ENCODE assay signal across 24 mouse cellular contexts in genomic region chr7:75412011-75412510, GRCm38 (mm10). TPM values are rescaled to one million over a fixed set of nuclear protein-coding genes. Genes with fewer than 3 reads are reported as not detected.
DNase-seq lines count a peak whose midpoint lies in the region; ATAC-seq lines count a peak whose summit lies in the region.
"Had no signal": no experiment of that assay in that cellular context is flagged by ENCODE, and none has a peak within 500 bp of the region (broad histone marks: within the 10 kb centered on the region; RNA-seq: fewer than 3 reads in every experiment).

No protein-coding gene starts in this region.

- H3K27me3 ChIP-seq in intestine, embryonic 16.5 days (replicated peaks; ENCODE audit: control insufficient read depth, insufficient read depth, low read length) = no peaks in the 10 kb centered on the region
- no peaks in the 10 kb centered on the region for H3K27me3 ChIP-seq in stomach, embryonic 16.5 days (ENCODE audit: control insufficient read depth, insufficient read depth, low read length)
- no peaks in the 10 kb centered on the region for H3K27me3 ChIP-seq in liver, embryonic 12.5 days (replicated peaks)

- peaks cover 7% of the 10 kb centered on the region; the same call in 1 of the 2 replicates for H3K4me1 ChIP-seq in intestine, embryonic 16.5 days (ENCODE audit: control insufficient read depth, insufficient read depth, low read length)
- H3K4me1 ChIP-seq in stomach, embryonic 16.5 days (ENCODE audit: control insufficient read depth, insufficient read depth, low read length) = peaks cover 14% of the 10 kb centered on the region
- H3K4me1 ChIP-seq in liver, embryonic 12.5 days = no peaks in the 10 kb centered on the region

- no peak overlapping the region for H3K9ac ChIP-seq in intestine, embryonic 16.5 days (ENCODE audit: low read depth, low read length)
- no peak overlapping the region for H3K9ac ChIP-seq in stomach, embryonic 16.5 days (ENCODE audit: low read length)
- H3K9ac ChIP-seq in liver, embryonic 12.5 days = no peak overlapping the region
- H3K9ac ChIP-seq: forebrain, postnatal 0 days had no signal

- DNase-seq in layer of hippocampus, adult 18-20 months (ENCODE audit: low spot score in 2 of 2) = peak; percentile 24 to 55
- DNase-seq in layer of hippocampus, postnatal 25 days (ENCODE audit: extremely low spot score in 1 of 2, low spot score in 1 of 2) = no peak
- DNase-seq in NIH3T3 (ENCODE audit: low read depth) = peak; percentile 72
- no peak for DNase-seq in spleen, postnatal 4 days (ENCODE audit: low spot score in 2 of 2)
- DNase-seq: adrenal gland, adult 8-10 months; B cell, adult 2 months; cerebellum, adult 9-11 months; forebrain, postnatal 0 days; gastrocnemius, adult 2 months; kidney, adult 8-10 months; kidney, postnatal 36 days; lung, adult 2 months; lung, postnatal 4 days; right cerebral cortex, postnatal 4 days; thymus, postnatal 36 days had no signal

- WGBS in intestine, embryonic 16.5 days = 63% methylated on average over 10 of the region's 10 CpGs
- 57% methylated on average over 10 of the region's 10 CpGs for WGBS in stomach, embryonic 16.5 days
- 72% methylated on average over 10 of the region's 10 CpGs for WGBS in liver, embryonic 12.5 days (ENCODE audit: insufficient replicate concordance)

- no peak overlapping the region for H3K4me3 ChIP-seq in intestine, embryonic 16.5 days (ENCODE audit: low read length)
- H3K4me3 ChIP-seq in stomach, embryonic 16.5 days (replicated peaks; ENCODE audit: low read length) = no peak overlapping the region
- no peak overlapping the region for H3K4me3 ChIP-seq in liver, embryonic 12.5 days
- H3K4me3 ChIP-seq: forebrain, embryonic 10.5 days; gastrocnemius, adult 2 months; left cerebral cortex, adult 2 months; limb, embryonic 10.5 days had no signal

- H3K4me2 ChIP-seq in intestine, embryonic 16.5 days (ENCODE audit: low read depth, low read length) = no peak overlapping the region
- no peak overlapping the region for H3K4me2 ChIP-seq in stomach, embryonic 16.5 days (ENCODE audit: low read depth, low read length)
- H3K4me2 ChIP-seq in liver, embryonic 12.5 days = no peak overlapping the region
- H3K4me2 ChIP-seq: liver, embryonic 11.5 days had no signal

- no peaks in the 10 kb centered on the region for H3K36me3 ChIP-seq in intestine, embryonic 16.5 days (ENCODE audit: control insufficient read depth, insufficient read depth, low read length)
- no peaks in the 10 kb centered on the region for H3K36me3 ChIP-seq in stomach, embryonic 16.5 days (ENCODE audit: control insufficient read depth, insufficient read depth, low read length)
- H3K36me3 ChIP-seq in liver, embryonic 12.5 days = no peaks in the 10 kb centered on the region
- H3K36me3 ChIP-seq: forebrain, embryonic 10.5 days; limb, embryonic 10.5 days had no signal

- no peak for ATAC-seq in intestine, embryonic 16.5 days
- no peak for ATAC-seq in stomach, embryonic 16.5 days (ENCODE audit: insufficient read depth, low FRiP score)
- ATAC-seq in liver, embryonic 12.5 days = no peak
- ATAC-seq: forebrain, postnatal 0 days; hindbrain, embryonic 16.5 days; midbrain, embryonic 16.5 days had no signal

- no peaks in the 10 kb centered on the region for H3K9me3 ChIP-seq in intestine, embryonic 16.5 days (ENCODE audit: control insufficient read depth, low read length)
- H3K9me3 ChIP-seq in stomach, embryonic 16.5 days (replicated peaks; ENCODE audit: control insufficient read depth, low read length) = no peaks in the 10 kb centered on the region
- no peaks in the 10 kb centered on the region for H3K9me3 ChIP-seq in liver, embryonic 12.5 days (replicated peaks)
- H3K9me3 ChIP-seq: forebrain, embryonic 10.5 days; limb, embryonic 10.5 days had no signal

- H3K27ac ChIP-seq in intestine, embryonic 16.5 days (ENCODE audit: low read length) = peak overlapping the region; percentile 29; the same call in 1 of the 2 replicates
- H3K27ac ChIP-seq in stomach, embryonic 16.5 days (ENCODE audit: low read length) = peak overlapping the region; percentile 54; the same call in 1 of the 2 replicates
- no peak overlapping the region for H3K27ac ChIP-seq in liver, embryonic 12.5 days
- H3K27ac ChIP-seq: forebrain, embryonic 10.5 days; gastrocnemius, adult 2 months; left cerebral cortex, adult 2 months; limb, embryonic 10.5 days had no signal

RNA-seq across cellular contexts. Expression of gene Akap13, which starts 43.3 kb away (rescaled TPM):
- total RNA-seq in layer of hippocampus, adult 18-20 months (2021) = 10 to 100 TPM; 53.7 to 59.6 TPM
- 10 to 100 TPM; 54.0 to 70.8 TPM for total RNA-seq in layer of hippocampus, postnatal 25 days (2021)
- 22.1 and 24.9 TPM in 2 replicates for polyA plus RNA-seq in intestine, embryonic 16.5 days (2015; fragmentation: Nextera tagmentation; extraction: Ambion mirVana)
- polyA plus RNA-seq in stomach, embryonic 16.5 days (2015; fragmentation: Nextera tagmentation; extraction: Ambion mirVana) = 34.7 and 39.9 TPM in 2 replicates
- 35.2 and 37.9 TPM in 2 replicates for polyA plus RNA-seq in liver, embryonic 12.5 days (2016; fragmentation: Nextera tagmentation; extraction: Ambion mirVana)

Comparison
In these comparisons a context has a peak if more than half of its experiments do, and no peak if none do; other contexts are left out.
1. DNase-seq: peak in layer of hippocampus, adult 18-20 months (2 of 2) and NIH3T3 (single experiment); none in layer of hippocampus, postnatal 25 days (0 of 2) and spleen, postnatal 4 days (0 of 2).